In genomic region chr1:112103451-112103850, GRCm38 (mm10) we compare ENCODE assay signal across 19 mouse cellular contexts.
A peak's percentile ranks its signal among the peaks of the same experiment; 100 is the strongest.
DNase-seq lines count a peak whose midpoint lies in the region; TF ChIP-seq lines count a peak whose summit lies in the region.
"Had no signal": no experiment of that assay in that cellular context is flagged by ENCODE, and none has a peak within 500 bp of the region (broad histone marks: within the 10 kb centered on the region; RNA-seq: fewer than 3 reads in every experiment).

No protein-coding gene starts in this region.

- H3K27ac ChIP-seq in layer of hippocampus, adult 2 months = no peak overlapping the region
- H3K27ac ChIP-seq: embryonic facial prominence, embryonic 13.5 days; embryonic facial prominence, embryonic 15.5 days; forebrain, embryonic 10.5 days; forebrain, embryonic 12.5 days had no signal

- H3K4me3 ChIP-seq in layer of hippocampus, adult 2 months = no peak overlapping the region
- H3K4me3 ChIP-seq: embryonic facial prominence, embryonic 13.5 days; embryonic facial prominence, embryonic 15.5 days; erythroblast, embryonic 14.5 days; forebrain, embryonic 10.5 days; forebrain, embryonic 12.5 days had no signal

- TF ChIP-seq CTCF in layer of hippocampus, adult 2 months (conservative IDR thresholded peaks at IDR 0.05) = no peak

- peak; percentile 53 to 62 for DNase-seq in cerebellum, postnatal 10 days
- no peak for DNase-seq in cerebellum, adult 11-12 months
- DNase-seq in layer of hippocampus, adult 2 months (ENCODE audit: low spot score in 2 of 2) = peak; percentile 3 to 10
- DNase-seq in layer of hippocampus, adult 9-10 months (ENCODE audit: low spot score) = no peak
- peak; percentile 6 for DNase-seq in R1 (ENCODE audit: low read depth, low spot score)
- DNase-seq: adrenal gland, adult 2 months; adrenal gland, postnatal 10 days; adrenal gland, postnatal 25 days; B cell, adult 2 months; cerebellum, adult 11 months; cerebellum, adult 2 months; cerebellum, adult 9-11 months; cerebellum, postnatal 36 days; embryo, embryonic 11 days had no signal

Comparison
In these comparisons a context has a peak if more than half of its experiments do, and no peak if none do; other contexts are left out.
1. DNase-seq: peak in cerebellum, postnatal 10 days (2 of 2), layer of hippocampus, adult 2 months (2 of 2) and R1 (single experiment); none in cerebellum, adult 11-12 months (single experiment) and layer of hippocampus, adult 9-10 months (single experiment).